10 mouse cellular contexts compared by ENCODE assay signal in the genomic region with DNA sequence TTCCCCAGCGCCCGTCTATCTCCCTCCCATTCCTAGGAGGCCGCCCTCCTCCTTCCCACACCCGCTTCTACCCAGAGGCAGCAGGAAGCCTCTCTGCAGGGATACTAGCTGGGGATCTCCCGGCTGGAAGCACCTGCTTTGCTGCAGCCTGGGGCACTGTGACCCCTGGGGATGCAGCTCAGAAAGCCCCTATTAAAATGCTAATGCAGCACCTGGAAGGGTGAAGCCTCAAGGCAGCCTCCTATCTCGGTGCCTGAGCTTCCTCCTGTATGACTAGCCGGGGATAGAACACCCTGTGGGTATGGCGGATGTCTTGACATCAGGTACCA.
DNase-seq lines count a peak whose midpoint lies in the region; ATAC-seq lines count a peak whose summit lies in the region.
"Had no signal": no experiment of that assay in that cellular context is flagged by ENCODE, and none has a peak within 500 bp of the region (broad histone marks: within the 10 kb centered on the region; RNA-seq: fewer than 3 reads in every experiment).

No protein-coding gene starts in this region.

- DNase-seq in heart, adult 8-10 months (ENCODE audit: low spot score) = no peak
- DNase-seq in ES-CJ7 (ENCODE audit: low read depth, low spot score) = peak; percentile 87
- peak; percentile 5 for DNase-seq in hindbrain, embryonic 11.5 days (ENCODE audit: low spot score)
- DNase-seq in liver, embryonic 13.5 days = no peak
- DNase-seq in cerebellum, postnatal 25 days = no peak
- no peak for DNase-seq in urinary bladder, postnatal 25 days (ENCODE audit: low spot score)
- DNase-seq in ovary, adult 18-20 months (ENCODE audit: low spot score) = no peak
- DNase-seq: gastrocnemius, postnatal 10 days had no signal

- 50% methylated on average over 8 of the region's 8 CpGs for WGBS in heart, embryonic 15.5 days
- WGBS in hindbrain, embryonic 11.5 days = 26% methylated on average over 8 of the region's 8 CpGs
- whole genome bisulfite sequencing in liver, embryonic 13.5 days (ENCODE audit: insufficient replicate concordance) = 30% methylated on average over 8 of the region's 8 CpGs

- H3K4me1 ChIP-seq in heart, embryonic 15.5 days (replicated peaks) = peaks cover 20% of the 10 kb centered on the region
- H3K4me1 ChIP-seq in hindbrain, embryonic 11.5 days (replicated peaks; ENCODE audit: control insufficient read depth, insufficient read depth, low read length) = peaks cover 3% of the 10 kb centered on the region; the same call in 1 of the 2 replicates
- peaks cover 17% of the 10 kb centered on the region for H3K4me1 ChIP-seq in liver, embryonic 13.5 days (replicated peaks)

- no peak overlapping the region for H3K4me3 ChIP-seq in heart, embryonic 15.5 days
- no peak overlapping the region for H3K4me3 ChIP-seq in hindbrain, embryonic 11.5 days (ENCODE audit: low read depth, low read length)
- H3K4me3 ChIP-seq in liver, embryonic 13.5 days (replicated peaks) = no peak overlapping the region

- H3K9me3 ChIP-seq in heart, embryonic 15.5 days (replicated peaks) = no peaks in the 10 kb centered on the region
- H3K9me3 ChIP-seq in hindbrain, embryonic 11.5 days (ENCODE audit: control insufficient read depth, low read length) = no peaks in the 10 kb centered on the region
- H3K9me3 ChIP-seq in liver, embryonic 13.5 days (replicated peaks) = no peaks in the 10 kb centered on the region
- H3K9me3 ChIP-seq: G1E had no signal

- no peak for ATAC-seq in heart, embryonic 15.5 days (replicated peaks; ENCODE audit: insufficient number of reproducible peaks, insufficient read depth, low FRiP score, low read depth)
- ATAC-seq in hindbrain, embryonic 11.5 days (ENCODE audit: low FRiP score) = no peak
- ATAC-seq in liver, embryonic 13.5 days (ENCODE audit: low read depth) = no peak

- no peaks in the 10 kb centered on the region for H3K27me3 ChIP-seq in heart, embryonic 15.5 days
- no peaks in the 10 kb centered on the region for H3K27me3 ChIP-seq in hindbrain, embryonic 11.5 days (ENCODE audit: control insufficient read depth, insufficient read depth, low read length)
- 0 out of 2 replicates have a peak, but pooled peaks cover 12% of the 10 kb centered on the region for H3K27me3 ChIP-seq in liver, embryonic 13.5 days

- H3K27ac ChIP-seq in heart, embryonic 15.5 days = no peak overlapping the region
- H3K27ac ChIP-seq in hindbrain, embryonic 11.5 days (ENCODE audit: low read depth, low read length) = no peak overlapping the region
- no peak overlapping the region for H3K27ac ChIP-seq in liver, embryonic 13.5 days

- H3K4me2 ChIP-seq in heart, embryonic 15.5 days = peak overlapping the region; percentile 39
- H3K4me2 ChIP-seq in hindbrain, embryonic 11.5 days (replicated peaks; ENCODE audit: low read depth, low read length) = no peak overlapping the region
- H3K4me2 ChIP-seq in liver, embryonic 13.5 days = peak overlapping the region; percentile 34; the same call in 1 of the 2 replicates

- H3K36me3 ChIP-seq in heart, embryonic 15.5 days = no peaks in the 10 kb centered on the region
- no peaks in the 10 kb centered on the region for H3K36me3 ChIP-seq in hindbrain, embryonic 11.5 days (ENCODE audit: control insufficient read depth, insufficient read depth, low read length)
- H3K36me3 ChIP-seq in liver, embryonic 13.5 days = no peaks in the 10 kb centered on the region
- H3K36me3 ChIP-seq: G1E had no signal

- H3K9ac ChIP-seq in heart, embryonic 15.5 days = no peak overlapping the region
- H3K9ac ChIP-seq in hindbrain, embryonic 11.5 days (ENCODE audit: low read depth, low read length) = no peak overlapping the region
- H3K9ac ChIP-seq in liver, embryonic 13.5 days = no peak overlapping the region

Comparison
In these comparisons a context has a peak if more than half of its experiments do, and no peak if none do; other contexts are left out.
1. DNase-seq: peak in ES-CJ7 (single experiment) and hindbrain, embryonic 11.5 days (single experiment); none in heart, adult 8-10 months (single experiment), liver, embryonic 13.5 days (single experiment), cerebellum, postnatal 25 days (0 of 2), urinary bladder, postnatal 25 days (single experiment) and ovary, adult 18-20 months (single experiment).